Mouse (Mus musculus) heart, embryonic 15.5 days (tissue): ENCODE measurements around the gene Irf2. TPM values are rescaled to one million over a fixed set of nuclear protein-coding genes. Genes with fewer than 3 reads are reported as not detected.
"Not testable (repeated sequence)": the region's sequence is repeated elsewhere in the genome, so short reads cannot be mapped to it uniquely, and the experiment has no call there.

Experiments
- ATAC-seq: fragments of 200-750 bp; cut with Nextera tagmentation; replicated peaks from 2 replicates; pipeline ENCODE4 v1.8.0; 2017; ENCODE audit warnings: low read depth, moderate TSS enrichment; ENCODE audit not compliant: insufficient number of reproducible peaks, insufficient read depth, low FRiP score
- H3K27ac ChIP-seq: fragments of 300-500 bp; sonication (generic); 2 replicates; pipeline ENCODE4 v1.5.1; 2015; ENCODE audit warnings: mild to moderate bottlenecking, inconsistent platforms
- H3K27me3 ChIP-seq: fragments of 300-500 bp; sonication (generic); 2 replicates; pipeline ENCODE4 v1.6.1; 2015; ENCODE audit warnings: inconsistent platforms
- H3K36me3 ChIP-seq: fragments of 300-500 bp; sonication (generic); 2 replicates; pipeline ENCODE4 v1.6.1; 2015; ENCODE audit warnings: mild to moderate bottlenecking, inconsistent platforms
- H3K4me1 ChIP-seq: fragments of 300-500 bp; sonication (generic); replicated peaks from 2 replicates; pipeline ENCODE4 v1.6.1; 2015; ENCODE audit warnings: inconsistent platforms
- H3K4me2 ChIP-seq: fragments of 300-500 bp; sonication (generic); 2 replicates; pipeline ENCODE4 v1.6.1; 2015; ENCODE audit warnings: inconsistent platforms, mild to moderate bottlenecking, moderate library complexity
- H3K4me3 ChIP-seq: fragments of 300-500 bp; sonication (generic); 2 replicates; pipeline ENCODE4 v1.5.1; 2015; ENCODE audit warnings: mild to moderate bottlenecking, inconsistent platforms
- H3K9ac ChIP-seq: fragments of 300-500 bp; sonication (generic); 2 replicates; pipeline ENCODE4 v1.6.1; 2015; ENCODE audit warnings: mild to moderate bottlenecking, inconsistent platforms
- H3K9me3 ChIP-seq: fragments of 300-500 bp; sonication (generic); replicated peaks from 2 replicates; pipeline ENCODE4 v1.6.1; 2016; ENCODE audit warnings: inconsistent platforms
- WGBS: fragments of 180-500 bp; shearing (Covaris S2); methylation state at CpG from one replicate; pipeline ENCODE4 v1.1.7; 2015; ENCODE audit warnings: mixed read lengths; 5-methylcytosine and 5-hydroxymethylcytosine counted together
- polyA plus RNA-seq: library from polyadenylated mRNA; unstranded; fragments of >200 nt; fragmentation: Nextera tagmentation; extraction: Ambion mirVana; gene quantifications from 2 replicates; pipeline ENCODE4 v1.2.1, GENCODE M21; 2015

Gene Irf2
- polyA plus RNA-seq, 1 experiment from 2014 or later, result 19.9 TPM

DNA sequence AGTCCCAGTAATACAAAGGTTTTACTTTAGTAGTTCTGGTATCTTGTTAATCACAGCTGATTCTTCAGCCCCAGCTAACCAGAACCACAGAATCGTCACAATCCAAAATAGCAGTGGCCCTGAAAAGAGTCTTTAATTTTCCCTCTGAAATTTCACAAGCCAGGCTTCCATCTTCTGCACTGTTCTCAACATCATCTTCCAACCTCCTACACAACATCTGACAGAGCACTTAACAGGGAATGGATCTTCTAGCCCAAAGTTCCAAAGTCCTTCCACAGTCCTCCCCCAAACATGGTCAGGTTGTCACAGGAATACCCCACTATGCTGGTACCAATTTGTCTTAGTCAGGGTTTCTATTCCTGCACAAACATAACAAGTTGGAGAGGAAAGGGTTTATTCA, 9.9 kb upstream of the Irf2 start:
- H3K4me2 ChIP-seq, H3K9me3 ChIP-seq, H3K9ac ChIP-seq, H3K27ac ChIP-seq, H3K27me3 ChIP-seq, H3K4me1 ChIP-seq, H3K36me3 ChIP-seq, ATAC-seq, H3K4me3 ChIP-seq: not testable (repeated sequence)
- WGBS, result 65% methylated on average over 1 of the region's 1 CpGs

DNA sequence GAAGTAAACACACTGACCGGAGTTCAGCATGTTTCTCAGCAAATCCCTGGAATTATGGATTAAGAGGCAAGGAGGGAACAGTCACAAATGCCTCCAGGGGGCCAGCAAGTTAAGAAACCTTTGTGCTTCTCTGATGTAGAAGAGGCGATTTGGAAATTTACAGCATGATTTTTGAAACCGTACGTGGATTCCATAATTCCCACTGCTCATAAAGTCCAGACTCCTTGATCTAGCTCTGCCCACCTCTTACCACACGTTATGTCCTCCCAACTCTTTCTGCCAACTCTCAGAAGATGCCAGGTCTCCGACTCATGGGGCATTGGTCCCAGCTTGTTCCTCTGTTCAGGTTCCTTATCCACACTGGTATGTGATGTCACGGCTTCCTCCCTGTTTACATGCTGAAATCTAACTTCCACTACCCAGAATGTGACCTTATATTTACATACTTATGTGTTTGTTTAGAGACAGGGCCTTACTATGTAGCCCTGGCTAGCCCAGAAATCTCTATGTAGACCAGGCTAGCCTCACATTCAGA, 7.1 kb upstream of the Irf2 start:
- no peak overlapping the region for H3K4me2 ChIP-seq

GRCm38 (mm10) chr8:46733603-46734002, 5.9 kb upstream of the Irf2 start:
- Histone ChIP-seq H3K9ac (no peak overlapping the region), H3K4me1 (peaks cover 9% of the 10 kb centered on the region), H3K4me2 (no peak overlapping the region), H3K27ac (no peak overlapping the region), H3K9me3 (0 out of 2 replicates have a peak, but pooled peaks cover 3% of the 10 kb centered on the region), H3K36me3 (no peaks in the 10 kb centered on the region), H3K4me3 (no peak overlapping the region), H3K27me3 (no peaks in the 10 kb centered on the region)
- ATAC-seq, result no peak
- 80% methylated on average over 8 of the region's 8 CpGs for WGBS

More for the DNA sequence above, 7.1 kb upstream of the Irf2 start:
- H3K4me1 ChIP-seq, result no peaks in the 10 kb centered on the region
- WGBS, result 84% methylated on average over 7 of the region's 7 CpGs
- no peak for ATAC-seq
- no peaks in the 10 kb centered on the region for H3K27me3 ChIP-seq
- H3K4me3 ChIP-seq, result no peak overlapping the region
- no peak overlapping the region for H3K27ac ChIP-seq
- no peaks in the 10 kb centered on the region for H3K36me3 ChIP-seq
- H3K9ac ChIP-seq, result no peak overlapping the region
- H3K9me3 ChIP-seq, result 0 out of 2 replicates have a peak, but pooled peaks cover 3% of the 10 kb centered on the region

DNA sequence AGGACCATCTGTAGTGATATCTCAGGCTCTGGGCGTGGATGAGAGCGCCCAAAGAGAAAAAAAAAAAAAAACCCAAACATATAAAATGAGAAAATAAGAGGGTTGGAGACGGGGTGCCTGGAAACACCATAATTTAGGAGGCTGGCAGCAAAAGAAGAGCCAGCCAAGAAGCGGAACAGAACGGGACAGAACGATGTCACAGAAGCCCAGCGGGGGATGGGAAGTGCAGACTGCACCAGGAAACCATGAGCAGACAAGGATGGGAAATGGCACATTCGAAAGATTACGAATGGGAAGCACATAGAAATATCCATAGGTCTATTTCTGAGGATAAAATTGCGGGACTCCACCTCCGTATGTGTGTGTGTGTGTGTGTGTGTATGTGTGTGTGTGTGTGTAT, 4.0 kb upstream of the Irf2 start:
- 0 out of 2 replicates have a peak, but pooled peaks cover 3% of the 10 kb centered on the region for H3K9me3 ChIP-seq
- no peak overlapping the region for H3K27ac ChIP-seq
- peaks cover 11% of the 10 kb centered on the region for H3K4me1 ChIP-seq
- H3K9ac ChIP-seq, result no peak overlapping the region
- WGBS, result 77% methylated on average over 11 of the region's 11 CpGs
- no peak for ATAC-seq
- no peaks in the 10 kb centered on the region for H3K36me3 ChIP-seq
- H3K27me3 ChIP-seq, result no peaks in the 10 kb centered on the region
- no peak overlapping the region for H3K4me2 ChIP-seq
- H3K4me3 ChIP-seq, result no peak overlapping the region

DNA sequence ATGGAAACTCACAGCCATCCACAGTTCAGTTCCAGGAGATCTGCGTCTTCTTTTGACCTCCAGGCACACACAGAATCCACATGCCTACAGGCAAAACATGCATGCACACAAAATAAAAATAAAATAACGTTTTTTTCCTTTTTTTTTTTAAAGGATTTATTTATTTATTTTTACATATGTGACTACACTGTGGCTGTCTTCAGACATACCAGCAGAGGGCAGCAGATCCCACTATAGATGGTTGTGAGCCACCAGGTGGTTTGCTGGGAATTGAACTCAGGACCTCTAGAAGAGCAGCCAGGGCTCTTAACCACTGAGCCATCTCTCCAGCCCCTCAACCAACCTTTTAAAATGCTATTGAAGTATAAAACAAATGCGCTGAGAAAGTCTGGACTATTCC, 3.3 kb upstream of the Irf2 start:
- Histone ChIP-seq H3K36me3 (no peaks in the 10 kb centered on the region), H3K4me1 (peaks cover 11% of the 10 kb centered on the region), H3K27me3 (no peaks in the 10 kb centered on the region), H3K27ac (no peak overlapping the region), H3K4me3 (no peak overlapping the region), H3K9ac (no peak overlapping the region), H3K4me2 (no peak overlapping the region), H3K9me3 (0 out of 2 replicates have a peak, but pooled peaks cover 3% of the 10 kb centered on the region)
- 73% methylated on average over 3 of the region's 3 CpGs for WGBS
- ATAC-seq, result no peak

DNA sequence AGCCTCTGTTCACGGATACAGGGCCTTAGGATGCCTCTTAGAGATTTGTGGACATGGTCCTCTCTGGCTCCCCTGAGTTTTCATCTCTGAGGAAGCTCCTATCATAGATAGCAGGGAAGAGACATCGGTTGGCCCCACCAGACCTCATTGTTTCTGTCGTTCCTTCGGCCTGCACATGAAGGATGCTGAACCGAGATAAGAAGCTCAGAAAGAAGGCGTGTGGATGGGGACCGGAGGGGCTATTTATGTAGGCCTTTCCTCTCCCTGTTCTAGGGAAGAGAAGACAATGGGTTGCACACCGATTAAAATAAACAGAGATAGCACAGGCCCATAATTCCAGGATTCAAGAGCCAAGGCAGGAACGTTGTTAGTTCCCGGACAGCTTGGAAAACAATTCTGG, 2.1 kb upstream of the Irf2 start:
- no peak for ATAC-seq
- 59% methylated on average over 10 of the region's 10 CpGs for WGBS
- H3K4me1 ChIP-seq, result peaks cover 20% of the 10 kb centered on the region
- H3K4me3 ChIP-seq, result no peak overlapping the region
- no peaks in the 10 kb centered on the region for H3K36me3 ChIP-seq
- peak overlapping the region; percentile 79; the same call in 1 of the 2 replicates for H3K4me2 ChIP-seq
- H3K27me3 ChIP-seq, result no peaks in the 10 kb centered on the region
- no peak overlapping the region for H3K9ac ChIP-seq
- 0 out of 2 replicates have a peak, but pooled peaks cover 3% of the 10 kb centered on the region for H3K9me3 ChIP-seq
- H3K27ac ChIP-seq, result peak overlapping the region; percentile 98

- Histone ChIP-seq H3K4me3 (peak overlapping the region; percentile 81), H3K4me1 (peaks cover 25% of the 10 kb centered on the region), H3K27me3 (no peaks in the 10 kb centered on the region), H3K4me2 (peak overlapping the region; percentile 79), H3K36me3 (no peaks in the 10 kb centered on the region), H3K9ac (no peak overlapping the region), H3K9me3 (0 out of 2 replicates have a peak, but pooled peaks cover 3% of the 10 kb centered on the region), H3K27ac (peak overlapping the region; percentile 98)
- ATAC-seq, result no peak
- 41% methylated on average over 3 of the region's 3 CpGs for WGBS
Measured at GRCm38 (mm10) chr8:46737907-46738306, 1.6 kb upstream of the Irf2 start.

GRCm38 (mm10) chr8:46738601-46739000, 931 bp upstream of the Irf2 start:
- no peaks in the 10 kb centered on the region for H3K27me3 ChIP-seq
- ATAC-seq, result no peak
- no peaks in the 10 kb centered on the region for H3K36me3 ChIP-seq
- H3K4me2 ChIP-seq, result peak overlapping the region; percentile 79
- peak overlapping the region; percentile 81; the same call in 1 of the 2 replicates for H3K9ac ChIP-seq
- peaks cover 28% of the 10 kb centered on the region for H3K4me1 ChIP-seq
- H3K27ac ChIP-seq, result peak overlapping the region; percentile 98
- peak overlapping the region; percentile 81 for H3K4me3 ChIP-seq
- 25% methylated on average over 5 of the region's 5 CpGs for WGBS
- 0 out of 2 replicates have a peak, but pooled peaks cover 3% of the 10 kb centered on the region for H3K9me3 ChIP-seq

DNA sequence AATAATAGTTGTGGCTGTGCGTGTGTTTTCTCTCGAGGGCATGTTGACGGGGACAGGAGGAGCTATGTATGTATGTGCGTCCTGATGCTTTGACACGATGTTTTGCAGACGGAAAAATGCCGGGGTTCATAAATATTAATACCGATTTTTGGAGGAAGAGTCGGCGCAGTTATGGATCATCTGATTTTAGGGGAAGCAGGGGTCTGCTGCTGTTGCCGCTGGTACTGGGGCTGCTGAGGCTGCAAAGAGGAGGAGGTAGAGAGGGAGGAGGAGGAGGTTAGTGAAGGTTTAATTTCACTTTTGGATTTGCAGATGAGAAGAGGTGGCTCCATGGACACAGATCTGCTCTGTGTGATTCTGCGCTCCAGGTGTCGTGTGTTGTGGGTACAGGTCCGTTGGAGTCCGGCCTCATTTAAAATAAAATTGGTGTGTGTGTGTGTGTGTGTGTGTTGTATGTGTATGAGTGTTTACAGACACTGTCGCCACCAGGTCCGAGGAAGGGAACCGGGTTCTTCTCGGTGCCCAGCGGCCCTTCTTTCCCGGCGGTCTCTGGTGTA, 502 bp downstream of the Irf2 start:
- H3K27ac ChIP-seq, result peak overlapping the region; percentile 98
- under 1% methylated on average over 22 of the region's 22 CpGs for WGBS
- peaks cover 28% of the 10 kb centered on the region for H3K4me1 ChIP-seq
- 0 out of 2 replicates have a peak, but pooled peaks cover 3% of the 10 kb centered on the region for H3K9me3 ChIP-seq
- peak overlapping the region; percentile 79 for H3K4me2 ChIP-seq
- H3K9ac ChIP-seq, result peak overlapping the region; percentile 93
- no peak for ATAC-seq
- H3K36me3 ChIP-seq, result no peaks in the 10 kb centered on the region
- H3K27me3 ChIP-seq, result no peaks in the 10 kb centered on the region
- H3K4me3 ChIP-seq, result peak overlapping the region; percentile 81

DNA sequence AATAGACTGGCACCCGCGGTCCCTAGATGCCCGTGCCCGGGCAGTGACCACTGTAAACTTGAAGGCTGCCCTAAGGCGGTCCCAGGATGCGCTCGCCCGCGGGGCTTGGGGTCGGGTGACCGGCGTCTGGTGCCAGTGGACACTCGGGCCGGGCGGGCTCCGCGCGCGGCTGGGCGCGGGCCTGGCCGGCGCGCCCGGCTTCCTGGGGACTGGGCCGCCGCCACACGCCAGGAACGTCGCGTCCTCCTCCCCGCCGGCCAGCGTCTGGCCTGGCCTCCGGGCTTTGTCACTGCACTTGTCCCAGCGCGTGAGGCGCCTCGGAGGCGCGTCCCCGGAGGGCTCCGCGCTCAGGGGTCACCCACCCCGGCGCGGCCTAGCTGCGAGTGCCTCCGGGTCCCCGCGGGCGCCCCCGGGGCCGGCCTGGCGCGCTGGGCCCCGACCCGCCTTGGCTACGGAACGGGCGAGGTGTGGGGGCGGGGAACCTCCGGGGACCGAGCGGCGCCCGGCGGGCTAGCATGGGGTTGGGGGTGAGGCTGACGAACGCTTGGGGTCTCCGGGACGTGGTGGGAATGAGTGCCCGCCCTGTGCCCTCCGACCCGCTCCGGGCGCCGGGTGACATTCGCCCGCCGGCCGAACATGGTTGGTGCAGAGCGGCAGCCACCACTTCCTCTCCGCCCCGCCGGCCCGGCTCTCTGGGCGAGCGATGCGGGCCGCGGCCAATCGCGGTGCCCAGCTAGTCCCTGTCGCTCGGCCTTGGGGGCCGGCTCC, 1.2 kb downstream of the Irf2 start:
- Histone ChIP-seq H3K36me3 (no peaks in the 10 kb centered on the region), H3K9ac (peak overlapping the region; percentile 93), H3K27ac (peak overlapping the region; percentile 98), H3K27me3 (no peaks in the 10 kb centered on the region), H3K4me2 (peak overlapping the region; percentile 79), H3K4me3 (peak overlapping the region; percentile 81), H3K9me3 (0 out of 2 replicates have a peak, but pooled peaks cover 3% of the 10 kb centered on the region), H3K4me1 (peaks cover 28% of the 10 kb centered on the region)
- WGBS, result under 1% methylated on average over 96 of the region's 97 CpGs
- peak; percentile 66 for ATAC-seq

GRCm38 (mm10) chr8:46741281-46741791, 1.8 kb downstream of the Irf2 start:
- Histone ChIP-seq H3K4me3 (peak overlapping the region; percentile 81), H3K27ac (peak overlapping the region; percentile 98), H3K27me3 (no peaks in the 10 kb centered on the region), H3K9me3 (0 out of 2 replicates have a peak, but pooled peaks cover 2% of the 10 kb centered on the region), H3K36me3 (no peaks in the 10 kb centered on the region), H3K9ac (peak overlapping the region; percentile 93), H3K4me1 (peaks cover 28% of the 10 kb centered on the region), H3K4me2 (peak overlapping the region; percentile 79)
- no peak for ATAC-seq
- WGBS, result under 1% methylated on average over 28 of the region's 28 CpGs
